24 mouse cellular contexts compared by ENCODE assay signal in the genomic region with DNA sequence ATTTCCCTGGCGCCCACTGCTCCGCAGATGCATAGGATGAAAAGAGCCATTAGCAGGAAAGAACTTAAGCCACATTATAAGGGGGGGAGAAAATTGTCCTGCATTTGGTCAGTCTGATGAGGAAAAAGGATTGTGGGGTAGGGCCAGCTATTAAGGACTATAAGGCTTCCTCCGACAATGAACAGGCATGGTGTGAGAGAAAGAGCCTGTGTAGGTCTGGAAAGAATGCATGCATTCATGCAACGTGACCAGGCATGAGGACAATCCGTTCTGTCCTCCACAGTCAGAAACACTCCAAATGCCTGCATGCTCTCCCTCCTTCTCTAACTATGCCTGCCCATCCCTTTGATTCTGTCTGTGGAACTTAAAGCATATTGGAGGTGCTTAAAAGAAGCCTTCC.
DNase-seq lines count a peak whose midpoint lies in the region; ATAC-seq and TF ChIP-seq lines count a peak whose summit lies in the region.
"Had no signal": no experiment of that assay in that cellular context is flagged by ENCODE, and none has a peak within 500 bp of the region (broad histone marks: within the 10 kb centered on the region; RNA-seq: fewer than 3 reads in every experiment).

No protein-coding gene starts in this region.

- H3K27me3 ChIP-seq in stomach, embryonic 16.5 days (ENCODE audit: control insufficient read depth, insufficient read depth, low read length), result no peaks in the 10 kb centered on the region
- H3K27me3 ChIP-seq in stomach, postnatal 0 days (ENCODE audit: control insufficient read depth, insufficient read depth, low read length), result no peaks in the 10 kb centered on the region
- peaks cover 5% of the 10 kb centered on the region; the same call in 1 of the 2 replicates for H3K27me3 ChIP-seq in limb, embryonic 10.5 days (ENCODE audit: low read depth, poor library complexity, severe bottlenecking)
- no peaks in the 10 kb centered on the region for H3K27me3 ChIP-seq in hindbrain, embryonic 13.5 days
- H3K27me3 ChIP-seq: CH12.LX; liver, embryonic 12.5 days had no signal

- intact Hi-C loops in gastrocnemius, adult 2 months (cut with DNase I), result no loop called here

- H3K4me2 ChIP-seq in stomach, embryonic 16.5 days (ENCODE audit: low read depth, low read length), result no peak overlapping the region
- no peak overlapping the region for H3K4me2 ChIP-seq in stomach, postnatal 0 days (replicated peaks; ENCODE audit: low read depth)
- no peak overlapping the region for H3K4me2 ChIP-seq in hindbrain, embryonic 13.5 days
- H3K4me2 ChIP-seq: liver, embryonic 12.5 days; midbrain, embryonic 11.5 days had no signal

- no peak for TF ChIP-seq CTCF in gastrocnemius, adult 2 months (IDR thresholded peaks at IDR 0.05)
- TF ChIP-seq CTCF in stomach, postnatal 0 days (IDR thresholded peaks at IDR 0.05; ENCODE audit: low read depth), result no peak

- H3K9ac ChIP-seq in stomach, embryonic 16.5 days (ENCODE audit: low read length), result no peak overlapping the region
- no peak overlapping the region for H3K9ac ChIP-seq in stomach, postnatal 0 days (ENCODE audit: low read length)
- H3K9ac ChIP-seq in hindbrain, embryonic 13.5 days, result no peak overlapping the region
- H3K9ac ChIP-seq: liver, embryonic 12.5 days had no signal

- H3K36me3 ChIP-seq in stomach, embryonic 16.5 days (ENCODE audit: control insufficient read depth, insufficient read depth, low read length), result no peaks in the 10 kb centered on the region
- no peaks in the 10 kb centered on the region for H3K36me3 ChIP-seq in stomach, postnatal 0 days (ENCODE audit: control insufficient read depth, insufficient read depth, low read length)
- H3K36me3 ChIP-seq in limb, embryonic 10.5 days, result no peaks in the 10 kb centered on the region
- no peaks in the 10 kb centered on the region for H3K36me3 ChIP-seq in hindbrain, embryonic 13.5 days
- H3K36me3 ChIP-seq: G1E; hindbrain, embryonic 10.5 days; liver, embryonic 12.5 days had no signal

- no peak for TF ChIP-seq EP300 in stomach, postnatal 0 days (optimal IDR thresholded peaks at IDR 0.05)

- no peaks in the 10 kb centered on the region for H3K4me1 ChIP-seq in stomach, embryonic 16.5 days (ENCODE audit: control insufficient read depth, insufficient read depth, low read length)
- H3K4me1 ChIP-seq in stomach, postnatal 0 days (replicated peaks; ENCODE audit: control insufficient read depth, insufficient read depth), result no peaks in the 10 kb centered on the region
- H3K4me1 ChIP-seq in limb, embryonic 10.5 days, result peaks cover 27% of the 10 kb centered on the region
- no peaks in the 10 kb centered on the region for H3K4me1 ChIP-seq in hindbrain, embryonic 13.5 days (replicated peaks)
- H3K4me1 ChIP-seq: liver, embryonic 12.5 days had no signal

- peak; percentile 17; the same call in 1 of the 2 replicates for ATAC-seq in stomach, embryonic 16.5 days (ENCODE audit: insufficient read depth, low FRiP score)
- ATAC-seq in stomach, postnatal 0 days (ENCODE audit: low FRiP score, low TSS enrichment), result no peak
- ATAC-seq in hindbrain, embryonic 13.5 days (ENCODE audit: low FRiP score), result no peak
- ATAC-seq: liver, embryonic 12.5 days had no signal

- WGBS in stomach, embryonic 16.5 days, result 60% methylated on average over 5 of the region's 5 CpGs
- 62% methylated on average over 5 of the region's 5 CpGs for WGBS in stomach, postnatal 0 days
- WGBS in limb, embryonic 10.5 days, result 58% methylated on average over 5 of the region's 5 CpGs
- whole genome bisulfite sequencing in hindbrain, embryonic 13.5 days, result 55% methylated on average over 5 of the region's 5 CpGs

- H3K9me3 ChIP-seq in stomach, embryonic 16.5 days (replicated peaks; ENCODE audit: control insufficient read depth, low read length), result no peaks in the 10 kb centered on the region
- H3K9me3 ChIP-seq in stomach, postnatal 0 days (ENCODE audit: control insufficient read depth, low read length), result no peaks in the 10 kb centered on the region
- no peaks in the 10 kb centered on the region for H3K9me3 ChIP-seq in limb, embryonic 10.5 days (replicated peaks)
- H3K9me3 ChIP-seq in hindbrain, embryonic 13.5 days, result no peaks in the 10 kb centered on the region
- H3K9me3 ChIP-seq: G1E; hindbrain, embryonic 10.5 days; liver, embryonic 12.5 days had no signal

- no peak overlapping the region for H3K4me3 ChIP-seq in gastrocnemius, adult 2 months
- no peak overlapping the region for H3K4me3 ChIP-seq in stomach, embryonic 16.5 days (replicated peaks; ENCODE audit: low read length)
- no peak overlapping the region for H3K4me3 ChIP-seq in stomach, postnatal 0 days (ENCODE audit: low read depth, low read length)
- no peak overlapping the region for H3K4me3 ChIP-seq in limb, embryonic 10.5 days
- no peak overlapping the region for H3K4me3 ChIP-seq in hindbrain, embryonic 13.5 days
- H3K4me3 ChIP-seq: hindbrain, embryonic 10.5 days; liver, embryonic 12.5 days had no signal

- H3K27ac ChIP-seq in gastrocnemius, adult 2 months, result peak overlapping the region; percentile 56
- no peak overlapping the region for H3K27ac ChIP-seq in stomach, embryonic 16.5 days (ENCODE audit: low read length)
- no peak overlapping the region for H3K27ac ChIP-seq in stomach, postnatal 0 days (replicated peaks)
- peak overlapping the region; percentile 61 for H3K27ac ChIP-seq in limb, embryonic 10.5 days
- H3K27ac ChIP-seq in hindbrain, embryonic 13.5 days, result no peak overlapping the region
- H3K27ac ChIP-seq: hindbrain, embryonic 10.5 days; liver, embryonic 12.5 days had no signal

- no peak for DNase-seq in gastrocnemius, adult 2 months
- DNase-seq in gastrocnemius, postnatal 25 days, result no peak
- DNase-seq in stomach, postnatal 0 days (ENCODE audit: low spot score), result no peak
- no peak for DNase-seq in limb, embryonic 10.5 days (ENCODE audit: low spot score)
- DNase-seq in thymus, postnatal 14 days, result no peak
- DNase-seq: adrenal gland, adult 2 months; B cell, adult 2 months; cerebellum, adult 18-20 months; cerebellum, postnatal 14 days; gastrocnemius, postnatal 14 days; heart, adult 18-20 months; kidney, adult 18-20 months; layer of hippocampus, adult 9-11 months; left cerebral cortex, postnatal 4 days; lung, adult 2 months; lung, postnatal 14 days; right cerebral cortex, postnatal 14 days had no signal

Comparison
In these comparisons a context has a peak if more than half of its experiments do, and no peak if none do; other contexts are left out.
1. H3K27ac ChIP-seq: peak in gastrocnemius, adult 2 months (single experiment) and limb, embryonic 10.5 days (single experiment); none in stomach, embryonic 16.5 days (single experiment), stomach, postnatal 0 days (single experiment) and hindbrain, embryonic 13.5 days (single experiment).